ENCODE assay signal across 12 mouse cellular contexts in genomic region chr6:72623661-72624402, GRCm38 (mm10). TPM values are rescaled to one million over a fixed set of nuclear protein-coding genes. Genes with fewer than 3 reads are reported as not detected.
DNase-seq lines count a peak whose midpoint lies in the region; ATAC-seq lines count a peak whose summit lies in the region.
"Had no signal": no experiment of that assay in that cellular context is flagged by ENCODE, and none has a peak within 500 bp of the region (broad histone marks: within the 10 kb centered on the region; RNA-seq: fewer than 3 reads in every experiment).

No protein-coding gene starts in this region.

- no peaks in the 10 kb centered on the region for H3K27me3 ChIP-seq in heart, embryonic 12.5 days (replicated peaks)
- H3K27me3 ChIP-seq: forebrain, embryonic 13.5 days; limb, embryonic 12.5 days had no signal

- H3K36me3 ChIP-seq in heart, embryonic 12.5 days: peaks cover 24% of the 10 kb centered on the region

- intact Hi-C loops in heart, postnatal 14 days (cut with DNase I): no loop called here

- peak; percentile 40 to 44 for DNase-seq in heart, postnatal 14 days
- peak; percentile 41 for DNase-seq in NIH3T3 (ENCODE audit: low read depth)
- DNase-seq in adrenal gland, postnatal 25 days: peak; percentile 81
- DNase-seq in kidney, postnatal 10 days: peak; percentile 29
- DNase-seq in left cerebral cortex, adult 9 months (ENCODE audit: low spot score in 2 of 2): no peak
- DNase-seq in layer of hippocampus, adult 18-20 months (ENCODE audit: low spot score in 2 of 2): no peak
- no peak for DNase-seq in thymus, postnatal 4 days
- DNase-seq: lung, postnatal 4 days; right cerebral cortex, adult 18-20 months had no signal

- H3K4me3 ChIP-seq in heart, embryonic 12.5 days: no peak overlapping the region
- H3K4me3 ChIP-seq: forebrain, embryonic 13.5 days; limb, embryonic 12.5 days had no signal

- no peak overlapping the region for H3K9ac ChIP-seq in heart, embryonic 12.5 days
- H3K9ac ChIP-seq: forebrain, embryonic 13.5 days; limb, embryonic 12.5 days had no signal

- no peak overlapping the region for H3K4me2 ChIP-seq in heart, embryonic 12.5 days
- H3K4me2 ChIP-seq: forebrain, embryonic 13.5 days; limb, embryonic 12.5 days had no signal

- WGBS in heart, embryonic 12.5 days: 77% methylated on average over 8 of the region's 8 CpGs

- H3K9me3 ChIP-seq in heart, embryonic 12.5 days (replicated peaks): no peaks in the 10 kb centered on the region
- H3K9me3 ChIP-seq: forebrain, embryonic 13.5 days; limb, embryonic 12.5 days had no signal

- H3K4me1 ChIP-seq in heart, embryonic 12.5 days (replicated peaks): no peaks in the 10 kb centered on the region
- H3K4me1 ChIP-seq: forebrain, embryonic 13.5 days; limb, embryonic 12.5 days had no signal

- ATAC-seq in heart, embryonic 12.5 days (ENCODE audit: insufficient number of reproducible peaks, low FRiP score): no peak
- ATAC-seq: forebrain, embryonic 13.5 days had no signal

- H3K27ac ChIP-seq in heart, embryonic 12.5 days (ENCODE audit: poor library complexity, severe bottlenecking): no peak overlapping the region
- H3K27ac ChIP-seq: forebrain, embryonic 13.5 days; limb, embryonic 12.5 days had no signal

RNA-seq across cellular contexts. Expression of gene Tgoln1, which starts 7.0 kb away (rescaled TPM):
- total RNA-seq in heart, postnatal 14 days (2021): 10 to 100 TPM; 46.4 to 47.6 TPM
- 27.5 and 27.9 TPM in 2 replicates for polyA plus RNA-seq in heart, embryonic 12.5 days (2016; fragmentation: Nextera tagmentation; extraction: Ambion mirVana)
- total RNA-seq in adrenal gland, postnatal 25 days (2021): 176 and 187 TPM in 2 replicates
- 10 to 100 TPM; 95.0 to 98.9 TPM for total RNA-seq in layer of hippocampus, adult 18-20 months (2021)

RNA-seq across cellular contexts. Expression of gene Retsat, which starts 25.6 kb away (rescaled TPM):
- 100 to 1,000 TPM; 164 to 166 TPM for total RNA-seq in heart, postnatal 14 days (2021)
- 13.8 and 16.0 TPM in 2 replicates for polyA plus RNA-seq in heart, embryonic 12.5 days (2016; fragmentation: Nextera tagmentation; extraction: Ambion mirVana)
- total RNA-seq in adrenal gland, postnatal 25 days (2021): 309 and 334 TPM in 2 replicates
- total RNA-seq in layer of hippocampus, adult 18-20 months (2021): 10 to 100 TPM; 64.3 to 76.9 TPM

RNA-seq across cellular contexts. Expression of gene Elmod3, which starts 25.6 kb away (rescaled TPM):
- 10 to 100 TPM; 16.7 to 19.2 TPM for total RNA-seq in heart, postnatal 14 days (2021)
- 12.6 and 13.2 TPM in 2 replicates for polyA plus RNA-seq in heart, embryonic 12.5 days (2016; fragmentation: Nextera tagmentation; extraction: Ambion mirVana)
- 23.3 and 24.4 TPM in 2 replicates for total RNA-seq in adrenal gland, postnatal 25 days (2021)
- total RNA-seq in layer of hippocampus, adult 18-20 months (2021): 10 to 100 TPM; 24.5 to 24.8 TPM

Comparison
In these comparisons a context has a peak if more than half of its experiments do, and no peak if none do; other contexts are left out.
1. DNase-seq: peak in heart, postnatal 14 days (2 of 2), NIH3T3 (single experiment), adrenal gland, postnatal 25 days (single experiment) and kidney, postnatal 10 days (single experiment); none in left cerebral cortex, adult 9 months (0 of 2), layer of hippocampus, adult 18-20 months (0 of 2) and thymus, postnatal 4 days (single experiment).